Mouse (Mus musculus) midbrain, embryonic 15.5 days (tissue): ENCODE measurements at regions not wholly inside any gene's neighbourhood (a gene's known extent, or its start where the extent isn't known, plus 50 kb on each side); places are given as distances from the start of the nearest gene placed in this dataset.

ENCODE experiments used
- ATAC-seq: fragments of 200-750 bp; cut with Nextera tagmentation; replicated peaks from 2 replicates; pipeline ENCODE4 v1.8.0; 2017; ENCODE audit warnings: moderate TSS enrichment
- H3K27ac ChIP-seq: fragments of 300-500 bp; sonication (generic); 2 replicates; pipeline ENCODE4 v1.5.1; 2015; ENCODE audit warnings: mild to moderate bottlenecking, inconsistent platforms
- H3K27me3 ChIP-seq: fragments of 300-500 bp; sonication (generic); replicated peaks from 2 replicates; pipeline ENCODE4 v1.6.1; 2015; ENCODE audit warnings: inconsistent platforms
- H3K36me3 ChIP-seq: fragments of 300-500 bp; sonication (generic); replicated peaks from 2 replicates; pipeline ENCODE4 v1.6.1; 2015; ENCODE audit warnings: inconsistent platforms
- H3K4me1 ChIP-seq: fragments of 300-500 bp; sonication (generic); 2 replicates; pipeline ENCODE4 v1.6.1; 2015; ENCODE audit warnings: inconsistent platforms
- H3K4me2 ChIP-seq: fragments of 300-500 bp; sonication (generic); 2 replicates; pipeline ENCODE4 v1.6.1; 2015; ENCODE audit warnings: inconsistent platforms, mild to moderate bottlenecking, moderate library complexity
- H3K4me3 ChIP-seq: fragments of 300-500 bp; sonication (generic); 2 replicates; pipeline ENCODE4 v1.5.1; 2015; ENCODE audit warnings: mild to moderate bottlenecking, inconsistent platforms
- H3K9ac ChIP-seq: fragments of 300-500 bp; sonication (generic); 2 replicates; pipeline ENCODE4 v1.6.1; 2015; ENCODE audit warnings: mild to moderate bottlenecking, inconsistent platforms
- H3K9me3 ChIP-seq: fragments of 300-500 bp; sonication (generic); 2 replicates; pipeline ENCODE4 v1.6.1; 2016; ENCODE audit warnings: inconsistent platforms
- WGBS: fragments of 180-500 bp; shearing (Covaris S2); methylation state at CpG from one replicate; pipeline ENCODE4 v1.1.7; 2015; ENCODE audit warnings: mixed read lengths; 5-methylcytosine and 5-hydroxymethylcytosine counted together

DNA sequence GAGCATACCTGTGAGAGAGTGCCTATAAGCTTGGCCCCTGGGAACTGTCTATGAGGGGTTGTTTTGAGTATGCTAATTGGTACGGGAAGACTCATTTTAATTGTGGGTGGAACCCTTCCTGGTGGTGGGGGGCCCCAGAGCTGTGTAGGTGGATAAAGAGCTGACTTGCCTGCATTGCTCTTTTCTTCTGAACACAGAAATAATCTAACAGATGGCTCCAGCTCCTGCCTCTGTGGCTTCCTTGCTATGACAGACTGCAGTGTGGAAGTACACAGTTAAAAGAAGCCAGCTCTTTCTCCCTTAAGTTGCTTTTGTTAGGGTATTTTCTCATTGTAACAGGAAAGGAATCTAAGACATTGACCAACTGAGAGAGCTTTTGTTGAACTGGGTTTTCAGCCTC is 254.1 kb upstream of the Stt3b start:
- no peak for ATAC-seq
- H3K9me3 ChIP-seq, result no peaks in the 10 kb centered on the region

GRCm38 (mm10) chr9:115568693-115569334 is 258.6 kb upstream of the Stt3b start:
- H3K4me1 ChIP-seq, result no peaks in the 10 kb centered on the region
- H3K9ac ChIP-seq, result no peak overlapping the region
- WGBS, result 87% methylated on average over 7 of the region's 7 CpGs
- no peaks in the 10 kb centered on the region for H3K27me3 ChIP-seq
- no peak overlapping the region for H3K4me2 ChIP-seq
- no peaks in the 10 kb centered on the region for H3K36me3 ChIP-seq
- no peak overlapping the region for H3K4me3 ChIP-seq
- no peak for ATAC-seq
- no peaks in the 10 kb centered on the region for H3K9me3 ChIP-seq
- no peak overlapping the region for H3K27ac ChIP-seq

More for the DNA sequence above, 254.1 kb upstream of the Stt3b start:
- no peak overlapping the region for H3K9ac ChIP-seq
- no peak overlapping the region for H3K4me2 ChIP-seq
- no peaks in the 10 kb centered on the region for H3K27me3 ChIP-seq
- WGBS, result 56% methylated on average over 1 of the region's 1 CpGs
- H3K36me3 ChIP-seq, result no peaks in the 10 kb centered on the region
- peaks cover 6% of the 10 kb centered on the region for H3K4me1 ChIP-seq
- no peak overlapping the region for H3K27ac ChIP-seq
- no peak overlapping the region for H3K4me3 ChIP-seq

- ATAC-seq, result no peak
- Histone ChIP-seq H3K4me2 (no peak overlapping the region), H3K27me3 (no peaks in the 10 kb centered on the region), H3K36me3 (no peaks in the 10 kb centered on the region), H3K27ac (no peak overlapping the region), H3K4me3 (no peak overlapping the region), H3K9me3 (no peaks in the 10 kb centered on the region), H3K4me1 (no peaks in the 10 kb centered on the region), H3K9ac (no peak overlapping the region)
- WGBS, result 94% methylated on average over 4 of the region's 4 CpGs
Measured at GRCm38 (mm10) chr9:115570998-115571397, 260.8 kb upstream of the Stt3b start.

DNA sequence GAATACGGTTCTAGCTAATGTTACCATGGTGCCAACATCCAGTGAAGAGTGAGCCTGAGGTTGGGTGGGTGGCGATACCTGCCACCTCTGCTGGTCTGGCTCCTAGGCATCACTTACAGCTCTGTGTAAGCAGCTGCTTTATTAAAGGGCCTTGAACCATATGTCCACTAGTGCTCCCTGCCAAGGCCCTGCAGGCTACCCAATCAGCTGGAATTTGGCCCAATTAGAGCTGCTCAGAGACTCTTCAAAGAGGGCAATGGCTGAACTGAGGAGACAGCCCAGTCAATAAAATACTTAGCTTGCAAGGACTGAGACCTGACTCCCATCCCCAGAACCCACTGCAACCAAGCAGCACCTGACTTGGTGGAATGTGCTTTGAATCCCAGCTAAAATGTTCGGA is 270.9 kb upstream of the Stt3b start:
- no peaks in the 10 kb centered on the region for H3K36me3 ChIP-seq
- H3K4me2 ChIP-seq, result no peak overlapping the region
- no peaks in the 10 kb centered on the region for H3K9me3 ChIP-seq
- H3K9ac ChIP-seq, result no peak overlapping the region
- H3K27ac ChIP-seq, result no peak overlapping the region
- no peak for ATAC-seq
- no peak overlapping the region for H3K4me3 ChIP-seq
- 0 out of 2 replicates have a peak, but pooled peaks cover 3% of the 10 kb centered on the region for H3K4me1 ChIP-seq
- no peaks in the 10 kb centered on the region for H3K27me3 ChIP-seq
- WGBS, result 80% methylated on average over 3 of the region's 3 CpGs

DNA sequence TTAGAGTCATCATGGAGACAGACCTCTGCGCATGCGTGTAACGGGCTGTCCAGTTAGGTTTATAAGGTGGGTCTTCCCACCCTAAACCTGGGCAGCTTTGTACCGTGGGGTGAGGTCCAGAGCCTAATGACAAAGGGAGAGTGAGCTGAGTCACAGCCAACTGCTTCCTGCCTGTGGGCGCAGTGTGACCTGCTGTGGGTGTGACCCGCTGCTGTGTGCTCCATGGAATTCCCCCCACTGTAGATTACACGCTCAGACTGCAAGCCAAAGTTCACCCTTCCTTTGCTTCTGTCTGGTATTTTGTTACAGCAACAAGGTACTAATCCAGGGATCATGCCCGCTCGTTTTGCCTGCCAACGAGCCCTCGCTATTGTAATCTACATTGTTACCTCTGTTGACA is 273.3 kb upstream of the Stt3b start:
- H3K36me3 ChIP-seq, result no peaks in the 10 kb centered on the region
- no peak overlapping the region for H3K27ac ChIP-seq
- WGBS, result 91% methylated on average over 11 of the region's 11 CpGs
- no peaks in the 10 kb centered on the region for H3K9me3 ChIP-seq
- no peak for ATAC-seq
- no peak overlapping the region for H3K4me3 ChIP-seq
- H3K9ac ChIP-seq, result no peak overlapping the region
- H3K27me3 ChIP-seq, result no peaks in the 10 kb centered on the region
- H3K4me1 ChIP-seq, result 0 out of 2 replicates have a peak, but pooled peaks cover 3% of the 10 kb centered on the region
- no peak overlapping the region for H3K4me2 ChIP-seq

- Histone ChIP-seq H3K36me3 (no peaks in the 10 kb centered on the region), H3K4me2 (no peak overlapping the region), H3K4me3 (no peak overlapping the region), H3K27me3 (no peaks in the 10 kb centered on the region), H3K9me3 (no peaks in the 10 kb centered on the region), H3K9ac (no peak overlapping the region), H3K4me1 (0 out of 2 replicates have a peak, but pooled peaks cover 3% of the 10 kb centered on the region), H3K27ac (no peak overlapping the region)
- WGBS, result 88% methylated on average over 7 of the region's 7 CpGs
- ATAC-seq, result no peak
Measured at GRCm38 (mm10) chr9:115584874-115585273, 274.7 kb upstream of the Stt3b start.

GRCm38 (mm10) chr9:115592466-115592865 is 282.2 kb upstream of the Stt3b start:
- no peak overlapping the region for H3K4me3 ChIP-seq
- H3K9ac ChIP-seq, result no peak overlapping the region
- H3K27me3 ChIP-seq, result no peaks in the 10 kb centered on the region
- no peaks in the 10 kb centered on the region for H3K36me3 ChIP-seq
- no peak overlapping the region for H3K4me2 ChIP-seq
- H3K4me1 ChIP-seq, result no peaks in the 10 kb centered on the region
- whole genome bisulfite sequencing, result 49% methylated on average over 5 of the region's 5 CpGs
- no peak overlapping the region for H3K27ac ChIP-seq
- ATAC-seq, result no peak
- no peaks in the 10 kb centered on the region for H3K9me3 ChIP-seq

GRCm38 (mm10) chr9:115600228-115600627 is 290.0 kb upstream of the Stt3b start:
- WGBS, result 81% methylated on average over 9 of the region's 9 CpGs
- ATAC-seq, result no peak
- H3K9me3 ChIP-seq, result no peaks in the 10 kb centered on the region
- H3K9ac ChIP-seq, result no peak overlapping the region
- H3K4me1 ChIP-seq, result peaks cover 7% of the 10 kb centered on the region
- no peak overlapping the region for H3K4me3 ChIP-seq
- no peaks in the 10 kb centered on the region for H3K36me3 ChIP-seq
- no peak overlapping the region for H3K4me2 ChIP-seq
- no peak overlapping the region for H3K27ac ChIP-seq
- no peaks in the 10 kb centered on the region for H3K27me3 ChIP-seq

- no peak overlapping the region for H3K4me3 ChIP-seq
- no peak overlapping the region for H3K9ac ChIP-seq
- H3K27me3 ChIP-seq, result no peaks in the 10 kb centered on the region
- ATAC-seq, result no peak
- H3K27ac ChIP-seq, result no peak overlapping the region
- WGBS, result 92% methylated on average over 2 of the region's 2 CpGs
- H3K4me1 ChIP-seq, result peaks cover 11% of the 10 kb centered on the region
- no peak overlapping the region for H3K4me2 ChIP-seq
- H3K9me3 ChIP-seq, result no peaks in the 10 kb centered on the region
- no peaks in the 10 kb centered on the region for H3K36me3 ChIP-seq
Measured at GRCm38 (mm10) chr9:115600826-115601225, 290.6 kb upstream of the Stt3b start.

- Histone ChIP-seq H3K9ac (no peak overlapping the region), H3K4me2 (no peak overlapping the region), H3K9me3 (no peaks in the 10 kb centered on the region), H3K27me3 (no peaks in the 10 kb centered on the region), H3K36me3 (no peaks in the 10 kb centered on the region), H3K4me1 (peaks cover 11% of the 10 kb centered on the region), H3K27ac (no peak overlapping the region), H3K4me3 (no peak overlapping the region)
- 91% methylated on average over 7 of the region's 7 CpGs for WGBS
- no peak for ATAC-seq
Measured at GRCm38 (mm10) chr9:115602772-115603171, 292.6 kb upstream of the Stt3b start.

- peak; percentile 91 for ATAC-seq
- Histone ChIP-seq H3K9ac (no peak overlapping the region), H3K4me2 (no peak overlapping the region), H3K36me3 (no peaks in the 10 kb centered on the region), H3K27ac (peak overlapping the region; percentile 71; the same call in 1 of the 2 replicates), H3K27me3 (no peaks in the 10 kb centered on the region), H3K9me3 (no peaks in the 10 kb centered on the region), H3K4me3 (no peak overlapping the region), H3K4me1 (peaks cover 11% of the 10 kb centered on the region)
- WGBS, result 46% methylated on average over 3 of the region's 3 CpGs
Measured at GRCm38 (mm10) chr9:115604450-115604849, 294.2 kb upstream of the Stt3b start.

DNA sequence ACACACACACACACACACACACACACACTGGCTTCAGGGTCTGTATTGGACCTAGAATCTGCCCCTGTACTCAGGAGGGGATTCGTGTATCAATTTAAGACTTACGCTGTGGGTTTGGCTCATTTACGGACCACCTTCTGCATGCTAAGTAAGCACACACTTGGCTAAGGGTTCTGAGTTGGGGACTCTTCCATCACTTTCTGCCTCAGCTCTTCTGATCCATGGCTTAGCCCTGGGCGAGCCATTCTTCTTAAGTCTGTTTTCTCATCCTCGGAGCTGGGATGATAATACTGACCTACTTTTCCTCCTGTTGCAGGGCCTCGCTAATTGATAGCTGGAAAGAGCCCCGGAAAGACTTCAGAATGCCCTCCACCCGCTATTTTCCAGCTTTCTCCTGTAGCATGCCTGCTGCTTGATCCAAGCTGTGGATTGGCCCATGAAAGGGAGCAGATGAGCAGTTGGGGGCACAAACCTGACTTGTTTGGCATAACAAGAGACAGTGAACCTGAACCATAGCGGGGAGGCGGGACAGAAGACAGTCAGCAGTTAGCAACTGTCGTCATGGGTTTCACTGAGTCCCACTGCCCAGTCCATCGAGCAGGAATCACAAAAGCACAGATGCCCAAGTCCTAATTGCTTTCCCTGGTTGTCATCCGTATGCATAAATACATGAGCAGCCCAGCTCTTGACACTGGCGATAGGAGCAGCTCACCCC is 294.9 kb upstream of the Stt3b start:
- Histone ChIP-seq H3K9ac (no peak overlapping the region), H3K27me3 (no peaks in the 10 kb centered on the region), H3K9me3 (no peaks in the 10 kb centered on the region), H3K27ac (peak overlapping the region; percentile 71), H3K36me3 (no peaks in the 10 kb centered on the region), H3K4me1 (peaks cover 11% of the 10 kb centered on the region), H3K4me2 (no peak overlapping the region), H3K4me3 (no peak overlapping the region)
- 39% methylated on average over 14 of the region's 14 CpGs for WGBS
- ATAC-seq, result peak; percentile 69

DNA sequence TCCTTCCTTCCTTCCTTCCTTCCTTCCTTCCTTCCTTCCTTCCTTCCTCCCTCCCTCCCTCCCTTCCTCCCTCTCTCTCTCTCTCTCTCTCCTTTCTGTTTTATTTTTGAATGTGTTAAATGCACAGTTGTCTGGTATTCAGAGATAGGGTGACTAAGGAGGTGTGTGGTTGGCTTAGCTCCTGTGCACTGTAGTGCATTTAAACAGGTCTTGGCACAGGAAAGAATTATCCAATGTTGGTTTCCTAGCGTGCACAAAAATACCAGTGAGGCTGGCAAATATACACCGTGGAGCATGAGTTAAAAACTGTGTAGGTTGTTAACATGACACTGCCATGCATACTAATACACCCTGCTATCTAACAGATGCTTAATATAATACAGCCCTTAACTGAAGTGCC is 297.7 kb upstream of the Stt3b start:
- ATAC-seq, result no peak
- Histone ChIP-seq H3K4me3 (no peak overlapping the region), H3K9me3 (no peaks in the 10 kb centered on the region), H3K4me2 (no peak overlapping the region), H3K36me3 (no peaks in the 10 kb centered on the region), H3K27me3 (no peaks in the 10 kb centered on the region), H3K9ac (no peak overlapping the region), H3K27ac (no peak overlapping the region), H3K4me1 (peaks cover 11% of the 10 kb centered on the region)
- WGBS, result 81% methylated on average over 2 of the region's 2 CpGs
